Mouse (Mus musculus) right cerebral cortex, postnatal 4 days (tissue): Measurements from ENCODE around the gene Gm20388.
A peak's percentile ranks its signal among the peaks of the same experiment; 100 is the strongest.

Experiments used
- DNase-seq: peaks from one replicate; pipeline ENCODE4 v3.0.0-alpha.2; 2022

The Gm20388 gene

DNA sequence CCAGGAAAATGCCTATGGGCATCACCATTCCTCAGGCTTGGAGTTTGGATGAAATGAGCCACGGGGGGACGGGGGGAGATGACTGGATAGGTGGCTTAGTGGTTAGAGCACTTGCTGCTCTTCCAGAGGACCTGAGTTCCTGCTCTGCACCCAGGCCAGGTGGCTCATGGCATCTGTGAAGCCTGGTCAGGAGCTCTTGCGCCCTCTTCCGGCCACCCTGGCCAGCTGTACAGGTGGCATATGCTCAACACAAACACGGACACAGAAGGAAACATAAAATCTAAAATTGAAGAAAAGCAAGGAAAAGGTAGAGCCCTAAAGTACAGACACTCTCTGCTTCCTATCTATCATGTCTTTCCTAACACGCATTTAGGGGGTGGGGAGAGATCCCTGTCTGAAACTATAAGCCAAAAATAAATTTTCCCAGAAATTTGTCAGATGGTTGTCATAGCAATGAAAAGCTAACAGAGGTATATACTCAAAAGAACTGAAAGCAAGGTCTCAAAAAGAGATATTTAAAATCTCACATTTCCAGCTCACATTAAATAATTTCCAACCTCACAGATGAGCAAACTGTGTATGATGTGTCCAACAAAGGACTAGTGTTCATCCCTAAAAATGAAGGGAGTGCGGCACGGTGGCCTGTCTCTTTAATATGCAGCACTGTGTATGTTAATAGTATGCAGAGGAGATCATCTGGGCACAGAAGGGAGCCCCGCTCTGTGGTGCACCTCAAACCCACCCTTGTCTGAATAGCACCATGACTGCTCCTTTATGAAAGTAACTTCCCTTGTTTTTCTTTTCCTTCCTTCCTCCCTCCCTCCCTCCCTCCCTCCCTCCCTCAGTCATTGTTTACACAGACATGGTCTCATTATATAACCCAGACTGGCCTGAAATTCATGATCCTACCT is 3032.4 kb downstream of the Gm20388 start:
- DNase-seq = no peak

DNA sequence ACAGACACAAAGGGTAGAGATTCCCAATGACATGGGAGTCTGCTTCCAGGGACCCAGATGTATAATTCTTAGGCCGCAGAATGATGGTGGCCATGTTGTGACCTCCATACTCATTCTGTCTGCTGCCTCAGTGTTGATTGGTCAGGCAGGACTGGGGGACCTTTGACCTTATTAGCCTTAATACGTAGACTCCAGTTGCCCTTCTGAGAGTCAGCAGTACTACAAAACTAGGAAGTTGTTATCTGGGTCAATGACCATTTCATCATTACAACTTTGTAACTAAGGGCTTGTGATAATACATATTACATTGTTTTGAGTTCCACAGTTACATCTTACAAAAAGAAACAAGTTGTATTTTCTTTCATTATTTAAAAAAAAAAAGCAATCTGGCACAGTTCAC is 3035.1 kb downstream of the Gm20388 start:
- DNase-seq = no peak

- DNase-seq = no peak
These were observed 3039.1 kb downstream of the Gm20388 start for GRCm38 (mm10) chr8:122949701-122950100.

DNA sequence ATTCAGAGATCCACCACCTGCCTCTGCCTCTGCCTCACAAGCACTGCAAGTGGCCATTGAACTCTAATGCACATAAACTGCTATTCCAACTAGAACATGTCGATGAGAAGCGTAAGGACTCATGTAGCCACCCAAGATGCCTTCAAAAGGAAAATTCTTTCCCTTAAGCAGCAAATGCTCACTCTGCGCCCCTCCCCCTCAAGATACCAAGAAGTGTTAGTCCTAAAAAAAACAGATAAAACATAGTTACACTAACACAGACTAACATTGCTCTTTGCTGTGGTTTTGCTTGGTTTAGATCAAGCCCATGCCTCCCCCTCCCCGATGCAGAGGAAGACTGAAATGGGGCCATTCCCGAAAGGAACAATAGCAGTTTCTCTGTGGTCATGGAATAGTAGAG is 3040.8 kb downstream of the Gm20388 start:
- no peak for DNase-seq

- DNase-seq = no peak
These were observed 3042.4 kb downstream of the Gm20388 start for GRCm38 (mm10) chr8:122953028-122953427.

GRCm38 (mm10) chr8:122954090-122954799 is 3043.6 kb downstream of the Gm20388 start:
- no peak for DNase-seq

GRCm38 (mm10) chr8:122955195-122955594 is 3044.6 kb downstream of the Gm20388 start:
- DNase-seq = no peak

GRCm38 (mm10) chr8:122955997-122956396 is 3045.4 kb downstream of the Gm20388 start:
- DNase-seq = no peak

GRCm38 (mm10) chr8:122960323-122960722 is 3049.7 kb downstream of the Gm20388 start:
- DNase-seq = no peak

GRCm38 (mm10) chr8:122960932-122961331 is 3050.3 kb downstream of the Gm20388 start:
- no peak for DNase-seq

- no peak for DNase-seq
These were observed 3050.8 kb downstream of the Gm20388 start for GRCm38 (mm10) chr8:122961458-122961857.

GRCm38 (mm10) chr8:122962046-122962445 is 3051.4 kb downstream of the Gm20388 start:
- DNase-seq = no peak

DNA sequence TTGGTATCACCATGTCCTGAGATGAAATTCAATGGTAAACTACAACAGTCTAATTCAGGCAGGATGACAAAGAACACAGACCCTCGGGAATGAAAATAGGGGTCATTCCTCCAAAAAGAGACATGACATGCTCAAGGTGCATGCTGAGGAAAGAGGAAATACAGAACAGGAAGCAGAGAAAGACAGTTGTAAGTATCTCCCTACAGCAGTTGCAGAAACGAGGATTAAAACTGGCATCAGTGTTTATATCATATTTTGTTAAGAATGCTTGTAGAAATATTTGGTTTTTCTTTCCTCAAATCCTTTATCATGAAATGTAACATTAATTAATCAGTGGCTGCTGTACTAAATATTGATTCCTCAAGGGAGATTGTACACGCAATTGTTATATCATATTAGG is 3056.0 kb downstream of the Gm20388 start:
- DNase-seq = no peak

DNA sequence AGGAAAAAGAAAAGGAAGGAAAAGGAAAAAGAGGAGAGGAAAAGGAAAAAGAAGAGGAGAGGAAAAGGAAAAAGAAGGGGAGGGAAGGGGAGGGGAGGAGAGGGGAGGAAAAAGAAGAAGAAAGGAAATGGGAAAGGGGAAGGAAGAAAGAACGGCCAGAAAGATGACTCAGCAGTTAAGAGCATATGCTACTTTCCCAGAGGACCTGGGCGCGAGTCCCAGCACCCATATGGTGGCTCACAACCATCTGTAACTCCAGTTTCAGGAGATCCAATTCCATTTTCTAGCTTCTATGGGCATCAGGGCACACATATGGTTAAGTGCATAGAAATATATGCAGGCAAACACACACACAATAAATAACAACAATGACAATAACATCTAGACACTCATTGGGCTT is 3057.5 kb downstream of the Gm20388 start:
- DNase-seq = peak; percentile 37

DNA sequence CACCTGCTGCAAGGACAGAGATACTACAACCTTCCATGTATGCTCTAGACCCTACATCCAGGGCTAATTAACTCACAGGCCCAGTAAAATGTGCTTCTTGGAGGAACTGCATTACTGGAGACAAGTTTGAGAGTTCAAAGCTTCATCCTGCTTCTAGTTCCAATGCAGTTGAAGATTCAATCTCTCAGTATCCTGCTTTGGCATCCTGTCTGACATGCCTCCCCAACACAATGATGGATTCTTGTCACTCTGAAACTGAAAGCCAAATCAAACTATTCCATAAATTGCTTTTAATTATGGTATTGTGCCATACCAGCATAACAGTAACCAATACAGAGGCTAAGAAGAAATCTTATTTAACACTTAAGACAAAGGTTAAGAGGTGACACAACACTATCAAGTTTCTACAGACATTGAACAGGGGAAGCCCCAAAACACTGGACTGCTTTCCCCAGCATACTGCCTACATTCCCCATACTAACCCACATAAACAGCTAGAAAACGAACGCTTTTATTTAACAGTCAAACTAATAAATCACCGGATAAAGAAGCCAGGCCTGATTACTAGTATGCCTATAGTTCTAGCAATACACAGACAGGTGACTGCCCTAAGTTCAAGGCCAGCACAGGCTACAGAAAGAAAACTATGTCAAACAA is 3059.5 kb downstream of the Gm20388 start:
- no peak for DNase-seq

DNA sequence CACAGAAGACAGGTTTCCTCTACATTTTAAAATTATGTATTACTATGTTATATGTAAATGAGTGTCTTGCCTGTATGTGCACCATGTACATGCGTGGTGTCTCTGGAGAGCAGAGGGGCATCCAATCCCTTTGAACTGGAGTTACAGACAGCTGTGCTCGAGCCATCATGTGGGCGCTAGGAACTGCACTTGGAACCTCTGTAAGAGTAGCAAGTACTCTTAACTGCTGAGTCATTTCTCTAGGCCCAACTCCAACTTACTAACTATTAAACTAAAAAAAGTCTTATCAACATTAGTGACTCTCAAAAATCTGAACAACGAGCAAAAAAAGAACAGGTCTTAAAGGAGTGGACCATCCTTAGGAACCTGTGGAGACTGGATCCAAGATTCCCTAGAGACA is 3065.4 kb downstream of the Gm20388 start:
- DNase-seq = no peak

GRCm38 (mm10) chr8:122979424-122979823 is 3068.8 kb downstream of the Gm20388 start:
- no peak for DNase-seq

GRCm38 (mm10) chr8:122979865-122980509 is 3069.3 kb downstream of the Gm20388 start:
- no peak for DNase-seq

DNA sequence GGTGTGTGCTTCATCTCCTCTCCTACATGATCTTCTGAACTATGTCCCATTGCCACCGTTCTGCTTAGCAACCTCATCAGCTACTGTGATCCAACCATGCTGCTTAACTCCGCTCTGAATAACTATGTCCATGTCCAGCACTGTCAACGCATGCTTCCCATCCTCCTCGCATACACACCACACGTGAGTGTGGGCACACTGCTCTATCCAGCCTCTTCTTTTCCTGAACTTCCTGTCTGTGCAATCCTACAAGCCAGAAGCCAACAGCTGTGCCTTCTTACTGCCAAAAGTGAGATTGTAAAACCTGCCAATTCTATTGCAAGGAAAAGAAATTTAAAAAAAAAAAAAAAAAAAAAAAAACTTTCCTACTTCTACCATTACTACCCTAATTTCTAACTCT is 3071.0 kb downstream of the Gm20388 start:
- DNase-seq = no peak

DNA sequence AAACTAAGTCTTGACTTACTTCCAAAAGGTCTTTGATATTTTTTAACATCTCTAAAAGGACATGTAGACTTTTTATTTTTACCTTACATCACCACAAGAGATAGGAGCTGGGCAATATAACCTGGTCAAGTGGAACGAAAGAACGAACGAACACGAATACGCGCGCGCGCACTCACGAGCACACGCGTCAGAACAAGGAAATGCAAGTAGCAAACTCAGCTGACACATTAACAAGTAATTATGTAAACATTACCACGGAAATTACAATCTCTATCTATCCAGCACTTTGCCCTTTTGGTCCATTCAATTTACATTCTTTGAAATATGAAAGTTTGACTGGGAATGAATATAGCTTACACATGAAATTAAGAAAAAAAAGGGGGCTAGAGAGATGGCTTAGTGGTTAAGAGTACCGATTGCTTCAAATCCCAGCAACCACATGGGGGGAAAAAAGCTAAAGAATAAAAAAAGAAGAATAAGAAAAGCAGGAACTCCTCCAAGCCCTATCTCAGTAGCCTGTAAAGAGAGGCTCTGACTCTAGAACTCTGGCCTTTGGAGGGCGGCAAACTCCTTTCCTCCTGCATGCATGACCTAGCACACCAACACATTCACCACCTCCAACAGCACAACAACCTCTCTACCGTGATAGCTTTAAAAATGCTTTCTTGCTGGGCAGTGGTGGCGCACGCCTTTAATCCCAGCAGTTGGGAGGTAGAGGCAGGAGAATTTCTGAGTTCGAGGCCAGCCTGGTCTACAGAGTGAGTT is 3072.7 kb downstream of the Gm20388 start:
- no peak for DNase-seq

- DNase-seq = no peak
These were observed 3073.5 kb downstream of the Gm20388 start for GRCm38 (mm10) chr8:122984175-122984574.

DNA sequence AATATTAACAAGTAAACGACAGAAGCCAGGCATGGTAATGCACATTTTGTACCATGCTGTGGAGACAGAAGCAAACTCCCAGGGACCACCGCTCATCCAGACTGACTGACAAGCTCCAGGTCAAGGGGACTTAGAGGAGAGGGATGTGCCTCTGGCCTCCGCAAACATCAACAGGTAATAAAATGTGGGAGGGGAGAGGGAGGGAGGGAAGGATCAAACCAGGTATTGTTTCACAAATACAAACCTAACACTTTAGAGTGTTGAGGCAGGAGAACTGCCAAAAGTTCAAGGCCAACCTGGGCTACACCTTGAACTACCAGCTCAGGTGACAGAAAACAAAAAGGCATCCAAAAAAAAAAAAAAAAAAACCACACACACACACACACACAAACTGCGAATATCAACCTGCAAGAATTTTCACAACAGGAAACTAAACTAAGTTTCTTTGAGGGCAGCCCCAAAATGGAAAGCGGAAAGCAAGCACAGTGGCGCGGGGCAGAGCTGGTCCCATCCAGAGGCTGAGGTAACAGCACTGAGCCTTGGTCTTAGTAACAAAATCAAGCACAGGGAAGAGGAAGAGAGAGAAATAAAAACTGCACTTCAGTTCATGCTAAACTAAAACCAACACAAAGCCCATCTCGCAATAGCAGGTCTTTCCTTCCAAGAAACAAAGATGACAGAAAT is 3076.0 kb downstream of the Gm20388 start:
- no peak for DNase-seq
